Mouse (Mus musculus): Measurements from ENCODE around the gene Uba5. TPM values are rescaled to one million over a fixed set of nuclear protein-coding genes. Genes with fewer than 3 reads are reported as not detected.

Uba5 gene
- total RNA-seq (2021): 10 to 100 TPM; 15.6 to 17.4 TPM

- intact Hi-C loops (cut with DNase I): loop anchor here (1.0 to 5.0 kb wide), 2 partner anchors 60 to 200 kb away; partner anchors contain the start of genes Dnajc13 and Nphp3
- DNase-seq: no peak
Observed at GRCm38 (mm10) chr9:104062430-104063243, at the start of gene Uba5. Uba5 (minus strand) TSS chr9:104063134.

- intact Hi-C loops (cut with DNase I): no loop called here
- DNase-seq: no peak
Observed at GRCm38 (mm10) chr9:104109151-104109550, 46.2 kb upstream of the Uba5 start.

GRCm38 (mm10) chr9:104108571-104109143 lies 45.7 kb upstream of the Uba5 start:
- no peak for DNase-seq
- intact Hi-C loops (cut with DNase I): no loop called here

GRCm38 (mm10) chr9:104107482-104107881 lies 44.5 kb upstream of the Uba5 start:
- DNase-seq: no peak
- intact Hi-C loops (cut with DNase I): no loop called here

GRCm38 (mm10) chr9:104106930-104107329 lies 44.0 kb upstream of the Uba5 start:
- no peak for DNase-seq
- intact Hi-C loops (cut with DNase I): no loop called here

GRCm38 (mm10) chr9:104104986-104105385 lies 42.1 kb upstream of the Uba5 start:
- intact Hi-C loops (cut with DNase I): no loop called here
- no peak for DNase-seq

- DNase-seq: no peak
- intact Hi-C loops (cut with DNase I): no loop called here
Observed at GRCm38 (mm10) chr9:104102901-104103300, 40.0 kb upstream of the Uba5 start.

- intact Hi-C loops (cut with DNase I): no loop called here
- peak; percentile 19 to 25 for DNase-seq
Observed at GRCm38 (mm10) chr9:104102301-104102700, 39.4 kb upstream of the Uba5 start.

GRCm38 (mm10) chr9:104101458-104101857 lies 38.5 kb upstream of the Uba5 start:
- intact Hi-C loops (cut with DNase I): no loop called here
- no peak for DNase-seq

GRCm38 (mm10) chr9:104100822-104101221 lies 37.9 kb upstream of the Uba5 start:
- no peak for DNase-seq
- intact Hi-C loops (cut with DNase I): no loop called here

- intact Hi-C loops (cut with DNase I): no loop called here
- DNase-seq: no peak
Observed at GRCm38 (mm10) chr9:104099060-104099459, 36.1 kb upstream of the Uba5 start.

GRCm38 (mm10) chr9:104098256-104098655 lies 35.3 kb upstream of the Uba5 start:
- no peak for DNase-seq
- intact Hi-C loops (cut with DNase I): no loop called here

GRCm38 (mm10) chr9:104092945-104093344 lies 30.0 kb upstream of the Uba5 start:
- no peak for DNase-seq
- intact Hi-C loops (cut with DNase I): no loop called here

- DNase-seq: peak; percentile 42 to 44
- intact Hi-C loops (cut with DNase I): no loop called here
Observed at GRCm38 (mm10) chr9:104088555-104088954, 25.6 kb upstream of the Uba5 start.

GRCm38 (mm10) chr9:104085730-104086429 lies 22.9 kb upstream of the Uba5 start:
- no peak for DNase-seq
- intact Hi-C loops (cut with DNase I): no loop called here

- no peak for DNase-seq
- intact Hi-C loops (cut with DNase I): no loop called here
Observed at GRCm38 (mm10) chr9:104080038-104080437, 17.1 kb upstream of the Uba5 start.

GRCm38 (mm10) chr9:104079379-104079778 lies 16.4 kb upstream of the Uba5 start:
- peak in 1 of 2 experiments; percentile 47 for DNase-seq
- intact Hi-C loops (cut with DNase I): no loop called here

GRCm38 (mm10) chr9:104078780-104079179 lies 15.8 kb upstream of the Uba5 start:
- DNase-seq: no peak
- intact Hi-C loops (cut with DNase I): no loop called here

GRCm38 (mm10) chr9:104075808-104076207 lies 12.9 kb upstream of the Uba5 start:
- no peak for DNase-seq
- intact Hi-C loops (cut with DNase I): no loop called here

GRCm38 (mm10) chr9:104070863-104071604 lies 8.1 kb upstream of the Uba5 start:
- no peak for DNase-seq
- intact Hi-C loops (cut with DNase I): no loop called here

GRCm38 (mm10) chr9:104070241-104070640 lies 7.3 kb upstream of the Uba5 start:
- DNase-seq: no peak
- intact Hi-C loops (cut with DNase I): no loop called here
